Mouse (Mus musculus) 3134 (cell line): Measurements from ENCODE around the gene Map4k2.
"Not testable (repeated sequence)": the region's sequence is repeated elsewhere in the genome, so short reads cannot be mapped to it uniquely, and the experiment has no call there.

Experiments
- DNase-seq: peaks from one replicate; pipeline ENCODE4 v3.0.0-alpha.2; 2011; ENCODE audit warnings: low spot score; ENCODE audit not compliant: insufficient read length; ENCODE audit errors: extremely low read depth

Map4k2 gene

DNA sequence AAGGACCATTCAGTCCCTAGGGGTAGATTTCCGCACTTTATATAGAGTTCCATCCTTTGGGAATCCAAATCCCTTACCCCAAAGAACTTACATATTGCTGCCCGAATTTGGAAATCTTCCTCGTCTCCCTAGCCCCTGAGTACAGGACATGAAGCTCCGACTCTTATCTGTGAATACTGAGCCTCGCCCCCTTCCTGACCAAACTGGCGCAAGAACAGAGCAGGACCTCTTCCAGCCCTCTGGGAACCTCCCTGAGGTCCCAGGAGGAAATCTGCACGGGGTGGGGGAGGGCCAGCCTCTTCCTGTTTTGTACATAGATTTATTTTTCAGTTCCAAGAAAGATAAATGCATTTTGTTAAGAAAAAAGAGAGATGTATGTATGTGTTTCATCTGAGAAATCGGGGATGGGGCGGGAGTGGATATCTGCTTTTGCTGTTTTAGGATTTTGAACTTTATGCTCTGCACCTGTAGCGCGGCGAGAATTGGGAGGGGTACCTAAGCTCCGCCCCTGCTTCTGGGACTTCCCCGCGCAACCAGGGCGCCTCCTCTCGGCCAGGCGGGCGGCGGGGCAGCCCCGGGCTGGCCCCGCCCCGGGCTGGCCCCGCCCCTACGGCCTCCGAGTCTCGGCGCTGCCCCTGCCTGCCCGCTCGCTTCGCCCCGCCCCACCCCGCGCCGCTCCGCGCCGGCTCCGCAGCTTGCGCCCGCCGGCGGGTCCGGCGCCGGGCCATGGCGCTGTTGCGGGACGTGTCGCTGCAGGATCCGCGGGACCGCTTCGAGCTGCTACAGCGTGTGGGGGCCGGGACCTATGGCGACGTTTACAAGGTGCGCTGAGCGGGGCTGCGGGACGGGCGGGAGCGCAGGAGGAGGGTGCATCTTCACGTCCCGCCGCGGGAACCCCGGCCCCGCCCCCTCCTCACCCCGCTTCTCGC is at the start of gene Map4k2:
Map4k2 (plus strand) TSS at position 612 of the 929 bp plus-strand sequence.
- peak; percentile 87 for DNase-seq

DNA sequence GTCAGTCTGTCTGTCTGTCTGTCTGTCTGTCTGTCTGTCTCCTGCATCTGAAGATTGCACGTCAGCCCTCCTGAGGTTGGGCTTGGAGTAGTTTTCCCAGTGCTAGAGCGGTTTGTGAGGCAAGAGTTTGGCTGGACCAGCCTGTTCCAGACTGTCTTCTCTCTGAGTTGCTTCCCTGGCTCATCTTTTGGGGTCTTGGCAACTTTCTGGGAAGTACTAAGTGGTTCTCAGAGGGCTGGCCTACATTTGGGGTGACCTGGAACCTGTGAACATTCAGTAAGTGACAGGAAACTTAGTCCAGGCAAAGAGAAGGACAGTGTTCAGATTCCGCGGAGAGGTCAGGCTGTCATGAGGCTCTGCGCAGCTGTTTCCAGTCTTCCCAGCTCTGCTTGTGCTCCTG is 48.7 kb upstream of the Map4k2 start:
- DNase-seq, result no peak

GRCm38 (mm10) chr19:6294301-6294700 is 46.6 kb upstream of the Map4k2 start:
- DNase-seq, result no peak

DNA sequence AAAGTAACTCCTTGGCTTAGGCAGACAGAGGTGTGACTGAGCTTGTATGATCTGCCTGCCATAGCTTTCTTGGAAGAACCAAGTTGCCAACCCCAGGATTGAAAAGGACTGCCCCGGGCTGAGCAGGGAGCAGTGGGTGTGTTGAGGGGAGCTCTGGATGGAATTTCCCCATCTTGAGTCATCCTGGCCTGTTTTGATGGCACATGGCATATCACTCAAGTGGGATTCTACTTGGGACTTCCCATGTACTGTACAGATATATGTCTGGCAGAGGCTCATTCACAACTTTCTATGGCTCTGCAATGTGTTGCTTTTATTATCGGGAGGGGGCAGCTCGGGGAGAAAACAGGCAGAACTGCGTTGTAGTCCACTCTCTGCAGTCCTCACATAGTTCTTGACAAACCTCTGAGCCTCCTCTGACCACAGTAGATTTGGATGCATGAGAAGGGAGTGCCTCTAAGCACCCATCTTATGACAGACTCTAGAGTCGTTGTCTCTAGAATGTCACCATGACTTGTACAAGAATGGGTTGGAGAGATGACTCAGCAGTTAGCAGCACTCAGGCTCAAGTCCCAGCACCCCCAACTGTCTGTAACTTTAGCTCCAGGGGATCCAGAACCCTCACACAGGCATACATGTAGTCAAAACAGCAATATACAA is 44.3 kb upstream of the Map4k2 start:
- peak; percentile 35 for DNase-seq

DNA sequence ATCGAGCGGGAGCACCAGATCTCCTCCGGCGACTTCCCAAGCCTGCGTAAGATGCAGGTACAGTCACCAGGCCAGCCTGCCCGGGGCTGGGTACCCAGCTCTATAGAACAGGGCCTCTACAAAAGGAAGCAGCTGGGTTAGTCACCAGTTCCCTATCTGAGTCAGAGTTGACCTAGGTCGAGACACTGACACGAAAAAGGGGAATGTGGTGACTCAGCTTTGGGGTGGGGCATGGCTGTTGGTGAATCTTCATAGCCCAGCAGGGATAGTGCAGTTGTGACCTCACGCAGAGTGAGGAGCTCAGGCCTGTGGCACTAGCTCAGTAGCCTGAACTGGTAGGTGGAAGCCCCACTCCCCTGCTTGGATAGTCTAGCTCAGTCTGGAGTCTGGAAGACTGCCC is 43.3 kb upstream of the Map4k2 start:
- peak; percentile 85 for DNase-seq

DNA sequence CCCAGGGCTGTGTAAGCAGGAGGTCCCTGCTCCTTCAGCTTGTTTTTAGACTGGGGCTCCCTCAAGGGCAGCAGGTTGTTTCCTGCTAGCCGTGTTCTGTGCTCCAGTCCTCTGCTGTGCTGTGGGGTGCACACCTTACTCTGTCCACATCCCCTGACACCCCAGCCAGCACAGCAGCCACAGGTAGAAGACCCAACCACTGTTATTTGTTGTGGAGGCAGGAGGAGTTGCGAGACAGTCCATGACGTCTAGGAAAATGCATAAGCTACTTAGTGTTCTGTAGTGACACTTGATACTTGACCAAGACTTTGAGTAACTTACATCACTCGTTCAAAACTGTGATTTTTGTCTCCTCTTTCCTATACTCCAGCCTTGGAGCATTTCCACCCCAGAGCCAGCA is 41.9 kb upstream of the Map4k2 start:
- no peak for DNase-seq

GRCm38 (mm10) chr19:6299450-6300267 is 41.3 kb upstream of the Map4k2 start:
- DNase-seq, result no peak

GRCm38 (mm10) chr19:6300402-6300841 is 40.5 kb upstream of the Map4k2 start:
- no peak for DNase-seq

GRCm38 (mm10) chr19:6302114-6302513 is 38.8 kb upstream of the Map4k2 start:
- no peak for DNase-seq

DNA sequence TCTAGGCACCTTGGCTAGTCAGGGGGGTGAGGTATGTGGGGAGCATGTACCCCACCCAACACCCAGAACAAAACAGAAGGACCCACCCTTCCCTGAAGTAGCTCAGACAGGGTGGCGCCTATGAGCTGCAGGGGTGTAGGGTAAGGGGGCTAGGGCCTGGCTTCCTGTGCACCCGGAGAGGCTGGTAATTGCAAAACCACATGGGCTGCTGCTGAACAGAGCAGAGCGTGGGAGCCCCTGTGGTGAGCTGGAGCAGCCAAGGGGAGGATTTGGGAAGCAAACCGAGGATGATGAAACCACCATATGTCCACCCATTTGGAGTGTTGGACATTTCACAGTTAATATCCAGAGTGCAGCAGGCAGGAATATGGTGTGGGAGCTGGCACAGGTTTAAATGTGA is 38.4 kb upstream of the Map4k2 start:
- DNase-seq, result no peak

- no peak for DNase-seq
Measured at GRCm38 (mm10) chr19:6303831-6304230, 37.1 kb upstream of the Map4k2 start.

- DNase-seq, result peak; percentile 65
Measured at GRCm38 (mm10) chr19:6304787-6305516, 36.0 kb upstream of the Map4k2 start.

DNA sequence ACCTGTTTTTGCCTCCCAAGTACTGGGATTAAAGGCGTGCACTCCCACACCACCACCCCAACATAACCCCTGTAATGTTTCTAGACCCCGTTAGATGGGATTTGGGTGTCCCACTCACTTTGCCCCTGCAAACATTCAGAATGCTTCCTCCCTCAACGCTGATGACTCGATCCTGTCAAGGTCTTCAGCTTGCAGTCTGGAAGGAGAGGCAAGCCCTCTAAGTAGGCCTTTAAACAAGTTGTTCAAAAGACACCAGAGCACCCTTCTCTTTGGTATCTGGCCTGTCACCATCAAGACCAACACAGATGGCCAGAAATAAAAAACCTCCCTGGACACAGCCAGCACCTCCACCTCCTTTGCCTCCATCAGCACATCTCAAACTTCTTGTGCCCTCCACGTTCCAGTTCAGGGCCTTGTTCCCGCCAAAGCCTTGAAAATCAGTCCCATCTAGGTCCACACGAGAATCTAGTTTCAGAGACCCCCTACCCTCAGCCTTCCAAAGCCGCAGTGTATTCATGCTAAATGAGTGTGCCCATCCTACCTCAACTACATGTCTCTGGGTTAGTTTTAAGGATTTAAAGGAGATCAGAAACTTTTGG is 35.3 kb upstream of the Map4k2 start:
- no peak for DNase-seq

GRCm38 (mm10) chr19:6306137-6306551 is 34.8 kb upstream of the Map4k2 start, which contains the start of gene Cdc42bpg:
Gene Cdc42bpg, plus strand, starts transcription at chr19:6306456.
- DNase-seq, result no peak

DNA sequence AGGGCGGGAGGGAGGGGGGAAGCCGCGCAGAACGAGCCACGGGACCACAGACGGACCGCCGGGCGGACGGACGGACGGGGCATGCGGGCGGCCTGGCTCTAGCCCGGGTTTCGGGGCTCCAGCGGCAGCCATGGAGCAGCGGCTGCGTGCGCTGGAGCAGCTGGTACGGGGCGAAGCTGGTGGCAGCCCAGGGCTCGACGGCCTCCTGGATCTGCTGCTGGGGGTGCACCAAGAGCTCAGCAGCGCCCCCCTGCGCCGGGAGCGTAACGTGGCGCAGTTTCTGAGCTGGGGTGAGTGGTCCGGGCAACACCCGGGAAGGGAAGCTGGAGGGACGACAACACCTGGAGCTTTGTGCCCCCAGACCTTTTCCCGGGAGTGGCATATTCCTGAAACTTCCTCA is 34.3 kb upstream of the Map4k2 start:
- DNase-seq, result no peak

DNA sequence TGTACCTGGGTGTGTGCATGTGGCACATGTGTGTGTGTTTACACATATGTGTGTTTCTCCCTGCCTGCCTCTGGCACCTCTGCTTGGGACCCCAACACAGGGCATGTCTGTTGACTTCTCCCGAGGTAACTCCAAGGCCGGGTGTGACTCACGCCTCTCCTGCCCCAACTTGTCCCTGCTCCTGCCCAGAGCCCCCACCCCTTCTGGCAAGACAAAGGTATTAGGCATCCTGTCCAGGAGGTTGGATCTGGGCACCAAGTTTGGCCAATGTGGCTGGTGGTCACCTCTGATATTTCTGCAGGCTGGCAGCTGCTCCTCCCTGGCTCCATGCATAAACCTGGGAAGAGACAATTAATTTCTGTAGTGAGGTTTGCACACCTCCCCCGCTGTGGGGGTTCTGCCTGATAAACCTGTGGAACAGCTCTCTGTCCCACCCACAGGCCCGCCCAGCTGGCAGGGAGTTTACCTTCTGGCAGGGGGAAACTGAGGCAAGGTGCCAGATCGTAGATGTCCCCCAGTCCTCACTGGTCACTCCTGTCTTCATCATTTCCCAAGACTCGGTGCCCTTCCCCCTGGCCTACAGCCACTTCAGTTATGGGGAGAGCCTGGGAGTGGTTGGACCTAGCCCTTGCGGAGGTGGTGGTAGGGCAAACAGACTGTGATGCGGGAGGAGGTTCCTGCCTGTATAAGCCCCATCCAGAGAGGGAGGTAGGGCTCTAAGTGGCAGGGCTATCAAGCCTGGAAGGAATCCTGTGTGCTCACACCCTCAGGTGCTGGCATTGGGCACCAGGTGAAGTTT is 33.0 kb upstream of the Map4k2 start:
- no peak for DNase-seq

GRCm38 (mm10) chr19:6310181-6310580 is 30.8 kb upstream of the Map4k2 start:
- DNase-seq, result no peak

GRCm38 (mm10) chr19:6311783-6312182 is 29.2 kb upstream of the Map4k2 start:
- not testable (repeated sequence) for DNase-seq

- no peak for DNase-seq
Measured at GRCm38 (mm10) chr19:6313796-6314195, 27.1 kb upstream of the Map4k2 start.
